9 mouse cellular contexts compared by ENCODE assay signal in genomic region chr1:128824235-128824634, GRCm38 (mm10).
DNase-seq lines count a peak whose midpoint lies in the region; ATAC-seq and TF ChIP-seq lines count a peak whose summit lies in the region.
"Had no signal": no experiment of that assay in that cellular context is flagged by ENCODE, and none has a peak within 500 bp of the region (broad histone marks: within the 10 kb centered on the region; RNA-seq: fewer than 3 reads in every experiment).

No protein-coding gene starts in this region.

- no peaks in the 10 kb centered on the region for H3K4me1 ChIP-seq in lung, embryonic 14.5 days (ENCODE audit: insufficient read depth)
- peaks cover 6% of the 10 kb centered on the region for H3K4me1 ChIP-seq in thymus, adult 2 months (replicated peaks; ENCODE audit: control insufficient read depth, insufficient read depth, low read length)

- peak; percentile 52; the same call in 1 of the 2 replicates for ATAC-seq in lung, embryonic 14.5 days (ENCODE audit: insufficient read depth)
- peak; percentile 71; the same call in 1 of the 2 replicates for ATAC-seq in neutrophil, adult 5-6 weeks (ENCODE audit: extremely low read depth, insufficient number of reproducible peaks, low FRiP score, poor library complexity, severe bottlenecking)

- no peaks in the 10 kb centered on the region for H3K27me3 ChIP-seq in lung, embryonic 14.5 days (ENCODE audit: insufficient read depth, low read length)
- no peaks in the 10 kb centered on the region for H3K27me3 ChIP-seq in thymus, adult 2 months (ENCODE audit: control insufficient read depth, insufficient read depth, low read length)

- peak; percentile 88 for TF ChIP-seq CTCF in lung, embryonic 14.5 days (IDR thresholded peaks at IDR 0.05; ENCODE audit: low read depth)
- TF ChIP-seq CTCF in thymus, adult 2 months (IDR thresholded peaks at IDR 0.05; ENCODE audit: borderline replicate concordance, control insufficient read depth, extremely low read depth, insufficient read depth, low read length, poor library complexity): no peak

- no peaks in the 10 kb centered on the region for H3K36me3 ChIP-seq in lung, embryonic 14.5 days (ENCODE audit: insufficient read depth)
- H3K36me3 ChIP-seq in thymus, adult 2 months (ENCODE audit: control insufficient read depth, insufficient read depth, low read length): no peaks in the 10 kb centered on the region

- 8% methylated on average over 8 of the region's 8 CpGs for WGBS in lung, embryonic 14.5 days
- WGBS in thymus, adult 2 months: 4% methylated on average over 8 of the region's 8 CpGs

- H3K4me3 ChIP-seq in lung, embryonic 14.5 days (ENCODE audit: low read depth, low read length): no peak overlapping the region
- no peak overlapping the region for H3K4me3 ChIP-seq in thymus, adult 2 months (ENCODE audit: control insufficient read depth, insufficient read depth, low read length)
- H3K4me3 ChIP-seq: erythroblast, embryonic 14.5 days had no signal

- H3K27ac ChIP-seq in lung, embryonic 14.5 days (ENCODE audit: low read depth): no peak overlapping the region
- no peak overlapping the region for H3K27ac ChIP-seq in thymus, adult 2 months (ENCODE audit: control insufficient read depth, insufficient read depth, low read length)

- TF ChIP-seq POLR2A in thymus, adult 2 months (IDR thresholded peaks at IDR 0.05; ENCODE audit: control insufficient read depth, extremely low read depth, insufficient read depth, low read length, poor library complexity): no peak

- no peaks in the 10 kb centered on the region for H3K9me3 ChIP-seq in lung, embryonic 14.5 days (ENCODE audit: low read depth, low read length)

- DNase-seq in 416B (ENCODE audit: low read depth): peak; percentile 86
- peak; percentile 80 for DNase-seq in ZHBTc4 (ENCODE audit: low read depth, low spot score)
- peak; percentile 89 for DNase-seq in embryo, embryonic 11 days
- DNase-seq in heart, adult 9 months (ENCODE audit: low spot score in 2 of 2): peak; percentile 33 to 62
- DNase-seq in kidney, postnatal 4 days: peak; percentile 88
- DNase-seq in lung, embryonic 14.5 days: peak; percentile 95
- DNase-seq in thymus, adult 2 months: peak; percentile 87

- no peak overlapping the region for H3K4me2 ChIP-seq in lung, embryonic 14.5 days

- H3K9ac ChIP-seq in lung, embryonic 14.5 days: no peak overlapping the region
